Mouse (Mus musculus) ES-Bruce4 (cell line): ENCODE results near the gene 2310003L06Rik.

Experiments
- EP300 ChIP-seq: IDR thresholded peaks from 2 replicates; pipeline ENCODE4 v1.6.1; 2011; ENCODE audit warnings: low read depth, low read length; ENCODE audit not compliant: insufficient read depth
- POLR2A ChIP-seq: IDR thresholded peaks from one replicate; pipeline ENCODE4 v1.8.1; 2011; ENCODE audit warnings: low read length; ENCODE audit not compliant: insufficient read depth

DNA sequence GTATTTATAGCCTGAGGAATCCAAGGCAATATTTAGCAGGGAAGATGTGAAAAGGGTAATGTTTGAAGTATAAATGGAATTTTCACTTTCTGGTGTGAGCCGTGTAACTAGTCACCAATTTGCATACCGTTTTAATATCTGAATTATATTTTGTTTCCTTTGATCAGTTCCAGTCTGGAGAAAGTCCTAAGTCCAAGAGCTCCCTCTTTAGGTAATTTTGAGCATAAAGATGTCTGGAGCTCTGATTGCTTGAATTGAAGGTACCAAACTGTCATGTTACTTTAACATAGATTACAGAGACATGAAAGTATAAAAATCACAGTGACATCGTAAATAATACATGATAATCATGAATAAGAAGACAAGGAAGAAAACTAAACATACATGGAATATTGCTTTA is 28.5 kb upstream of the 2310003L06Rik start:
- TF ChIP-seq POLR2A (no peak), EP300 (no peak)
